Mouse (Mus musculus) left cerebral cortex, postnatal 10 days (tissue): ENCODE results near the gene Gng11. TPM values are rescaled to one million over a fixed set of nuclear protein-coding genes. Genes with fewer than 3 reads are reported as not detected.

Source experiments
- DNase-seq, 2 experiments: peaks; one replicate each; pipeline ENCODE4 v3.0.0; 2021 to 2022; ENCODE audit warnings: low spot score in 2 of 2, mixed read lengths in 1 of 2; ENCODE audit errors: extremely low spot score in 1 of 2
- intact Hi-C: fragments of 180-260 bp; cut with DNase I; formaldehyde crosslinking; loops from one replicate; pipeline ENCODE4 v1.15.1; 2025
- total RNA-seq, 2 experiments: library from RNA; stranded (reverse); gene quantifications; 2 replicates each; pipeline ENCODE4 v1.2.3; 2021

The Gng11 gene
- total RNA-seq, result 10 to 100 TPM in 1 of 2 experiments, 1 to 10 TPM in 1; 8.7 to 11.7 TPM

GRCm38 (mm10) chr6:4003890-4004306 lies at the start of gene Gng11:
Gene Gng11, plus strand, starts transcription at chr6:4003904.
- DNase-seq, result peak; percentile 1 to 91
- intact Hi-C loops, result no loop called here

GRCm38 (mm10) chr6:3954969-3955368 lies 48.7 kb upstream of the Gng11 start:
- DNase-seq, result no peak
- intact Hi-C loops, result no loop called here

GRCm38 (mm10) chr6:3967676-3968626 lies 35.8 kb upstream of the Gng11 start:
- peak in 1 of 2 experiments; percentile 45 for DNase-seq

GRCm38 (mm10) chr6:3973679-3974078 lies 30.0 kb upstream of the Gng11 start:
- no peak for DNase-seq

More at GRCm38 (mm10) chr6:3967676-3968626, 35.8 kb upstream of the Gng11 start:
- intact Hi-C loops, result no loop called here

GRCm38 (mm10) chr6:3982661-3983284 lies 20.9 kb upstream of the Gng11 start:
- intact Hi-C loops, result no loop called here
- DNase-seq, result no peak

More at GRCm38 (mm10) chr6:3973679-3974078, 30.0 kb upstream of the Gng11 start:
- intact Hi-C loops, result no loop called here

GRCm38 (mm10) chr6:3988750-3989149 lies 15.0 kb upstream of the Gng11 start, which contains the start of gene Tfpi2:
Gene Tfpi2, minus strand, starts transcription at chr6:3988919.
- intact Hi-C loops, result no loop called here
- no peak for DNase-seq

GRCm38 (mm10) chr6:3993492-3993891 lies 10.2 kb upstream of the Gng11 start, which contains the start of gene Gngt1:
Gene Gngt1, plus strand, starts transcription at chr6:3993792.
- no peak for DNase-seq
- intact Hi-C loops, result no loop called here

GRCm38 (mm10) chr6:3998089-3998488 lies 5.6 kb upstream of the Gng11 start:
- DNase-seq, result no peak
- intact Hi-C loops, result no loop called here

- no peak for DNase-seq
- intact Hi-C loops, result no loop called here
These were observed 4.4 kb upstream of the Gng11 start for GRCm38 (mm10) chr6:3999296-3999695.

- intact Hi-C loops, result no loop called here
- no peak for DNase-seq
These were observed 3.0 kb upstream of the Gng11 start for GRCm38 (mm10) chr6:4000716-4001115.

- intact Hi-C loops, result no loop called here
- DNase-seq, result no peak
These were observed 259 bp upstream of the Gng11 start for GRCm38 (mm10) chr6:4003445-4003844.

- intact Hi-C loops, result no loop called here
- DNase-seq, result no peak
These were observed 1.1 kb downstream of the Gng11 start for GRCm38 (mm10) chr6:4004808-4005207.

GRCm38 (mm10) chr6:4008501-4009040 lies 4.9 kb downstream of the Gng11 start:
- no peak for DNase-seq
- intact Hi-C loops, result no loop called here

- intact Hi-C loops, result no loop called here
- DNase-seq, result no peak
These were observed 5.8 kb downstream of the Gng11 start for GRCm38 (mm10) chr6:4009548-4009947.

GRCm38 (mm10) chr6:4022645-4023044 lies 18.9 kb downstream of the Gng11 start:
- DNase-seq, result no peak
- intact Hi-C loops, result no loop called here

- DNase-seq, result no peak
- intact Hi-C loops, result no loop called here
These were observed 22.7 kb downstream of the Gng11 start for GRCm38 (mm10) chr6:4026367-4026766.

GRCm38 (mm10) chr6:4030956-4031355 lies 27.3 kb downstream of the Gng11 start:
- intact Hi-C loops, result no loop called here
- no peak for DNase-seq

- intact Hi-C loops, result no loop called here
- DNase-seq, result no peak
These were observed 38.1 kb downstream of the Gng11 start for GRCm38 (mm10) chr6:4041821-4042220.

GRCm38 (mm10) chr6:4047200-4047599 lies 43.5 kb downstream of the Gng11 start:
- DNase-seq, result no peak
- intact Hi-C loops, result no loop called here

GRCm38 (mm10) chr6:4052843-4053242 lies 49.1 kb downstream of the Gng11 start:
- intact Hi-C loops, result no loop called here
- DNase-seq, result no peak
